In genomic region chr19:37263566-37263942, GRCm38 (mm10) we compare ENCODE assay signal across 12 mouse cellular contexts. TPM values are rescaled to one million over a fixed set of nuclear protein-coding genes. Genes with fewer than 3 reads are reported as not detected.
A peak's percentile ranks its signal among the peaks of the same experiment; 100 is the strongest.
DNase-seq lines count a peak whose midpoint lies in the region; TF ChIP-seq lines count a peak whose summit lies in the region.
"Had no signal": no experiment of that assay in that cellular context is flagged by ENCODE, and none has a peak within 500 bp of the region (broad histone marks: within the 10 kb centered on the region; RNA-seq: fewer than 3 reads in every experiment).

No protein-coding gene starts in this region.

- peak; percentile 32 for DNase-seq in cerebellum, adult 9-11 months
- no peak for DNase-seq in cerebellum, adult 11 months
- DNase-seq in layer of hippocampus, adult 2 months (ENCODE audit: low spot score in 2 of 2) = no peak
- no peak for DNase-seq in layer of hippocampus, adult 9-10 months (ENCODE audit: low spot score)
- peak; percentile 41 for DNase-seq in MN1 (ENCODE audit: low spot score)
- peak; percentile 18 for DNase-seq in lung, postnatal 14 days
- DNase-seq in embryo, embryonic 11 days = no peak
- no peak for DNase-seq in layer of hippocampus, postnatal 10 days (ENCODE audit: low spot score in 2 of 2)
- DNase-seq: layer of hippocampus, postnatal 36 days; thymus, postnatal 25 days had no signal

- H3K4me3 ChIP-seq in layer of hippocampus, adult 2 months = peak overlapping the region; percentile 28; the same call in 1 of the 2 replicates
- H3K4me3 ChIP-seq: limb, embryonic 15.5 days; midbrain, embryonic 15.5 days had no signal

- peak overlapping the region; percentile 80; the same call in 1 of the 2 replicates for H3K27ac ChIP-seq in layer of hippocampus, adult 2 months
- H3K27ac ChIP-seq: limb, embryonic 15.5 days; midbrain, embryonic 15.5 days had no signal

- no peak for TF ChIP-seq CTCF in layer of hippocampus, adult 2 months (conservative IDR thresholded peaks at IDR 0.05)

RNA-seq across cellular contexts. Expression of gene Cpeb3, which starts 55.2 kb away (rescaled TPM):
- total RNA-seq in layer of hippocampus, adult 2 months (2021) = 10 to 100 TPM; 69.7 to 76.8 TPM
- 10 to 100 TPM; 48.9 to 49.8 TPM for total RNA-seq in layer of hippocampus, postnatal 10 days (2021)

RNA-seq across cellular contexts. Expression of gene March5, which starts 56.2 kb away (rescaled TPM):
- total RNA-seq in layer of hippocampus, adult 2 months (2021) = 10 to 100 TPM; 80.4 to 90.4 TPM
- 10 to 100 TPM; 93.2 to 94.8 TPM for total RNA-seq in layer of hippocampus, postnatal 10 days (2021)

Comparison
In these comparisons a context has a peak if more than half of its experiments do, and no peak if none do; other contexts are left out.
1. DNase-seq: peak in cerebellum, adult 9-11 months (single experiment), MN1 (single experiment) and lung, postnatal 14 days (single experiment); none in cerebellum, adult 11 months (single experiment), layer of hippocampus, adult 2 months (0 of 2), layer of hippocampus, adult 9-10 months (single experiment), embryo, embryonic 11 days (single experiment) and layer of hippocampus, postnatal 10 days (0 of 2).